Mouse (Mus musculus) kidney, adult 2 months (tissue): ENCODE results near the gene Prex1. TPM values are rescaled to one million over a fixed set of nuclear protein-coding genes. Genes with fewer than 3 reads are reported as not detected.

Experiments
- DNase-seq: peaks from one replicate; pipeline ENCODE4 v3.0.0; 2021
- H3K27ac ChIP-seq: fragments of 200-500 bp; 2 replicates; pipeline ENCODE4 v1.5.1; 2012; ENCODE audit warnings: low read depth, low read length, control low read depth, inconsistent platforms; ENCODE audit not compliant: insufficient read depth
- H3K27me3 ChIP-seq: fragments of 200-500 bp; replicated peaks from 2 replicates; pipeline ENCODE4 v1.6.1; 2012; ENCODE audit warnings: mild to moderate bottlenecking, moderate library complexity, low read length, inconsistent platforms; ENCODE audit not compliant: control insufficient read depth, insufficient read depth
- H3K36me3 ChIP-seq: fragments of 200-500 bp; 2 replicates; pipeline ENCODE4 v1.6.1; 2012; ENCODE audit warnings: mild to moderate bottlenecking, moderate library complexity, low read length, inconsistent platforms; ENCODE audit not compliant: control insufficient read depth, insufficient read depth
- H3K4me1 ChIP-seq: fragments of 200-500 bp; 2 replicates; pipeline ENCODE4 v1.6.1; 2011; ENCODE audit warnings: low read length; ENCODE audit not compliant: control insufficient read depth, insufficient read depth
- H3K4me3 ChIP-seq: fragments of 200-500 bp; 2 replicates; pipeline ENCODE4 v1.5.1; 2011; ENCODE audit warnings: mild to moderate bottlenecking, low read depth, low read length, control low read depth; ENCODE audit not compliant: insufficient read depth
- CTCF ChIP-seq: fragments of 200-500 bp; conservative IDR thresholded peaks from 2 replicates; pipeline ENCODE4 v1.5.1; 2011; ENCODE audit warnings: low read depth, mild to moderate bottlenecking, control low read depth, low read length, moderate library complexity, mixed read lengths; ENCODE audit not compliant: insufficient read depth, insufficient read length
- POLR2A ChIP-seq: fragments of 200-500 bp; IDR thresholded peaks from one replicate; pipeline ENCODE4 v1.6.1; 2011; ENCODE audit warnings: low read depth, low read length, control low read depth
- WGBS: fragments of 180-500 bp; shearing (Covaris S2); methylation state at CpG from one replicate; pipeline ENCODE4 v1.1.7; 2018; 5-methylcytosine and 5-hydroxymethylcytosine counted together
- polyA plus RNA-seq: library from polyadenylated mRNA; depleted of rRNA; stranded (reverse); fragments of >200 nt; gene quantifications from 2 replicates; pipeline ENCODE4 v1.2.3, GENCODE M21; 2012

Prex1 gene
- polyA plus RNA-seq, 1 experiment = 14.5 TPM

DNA sequence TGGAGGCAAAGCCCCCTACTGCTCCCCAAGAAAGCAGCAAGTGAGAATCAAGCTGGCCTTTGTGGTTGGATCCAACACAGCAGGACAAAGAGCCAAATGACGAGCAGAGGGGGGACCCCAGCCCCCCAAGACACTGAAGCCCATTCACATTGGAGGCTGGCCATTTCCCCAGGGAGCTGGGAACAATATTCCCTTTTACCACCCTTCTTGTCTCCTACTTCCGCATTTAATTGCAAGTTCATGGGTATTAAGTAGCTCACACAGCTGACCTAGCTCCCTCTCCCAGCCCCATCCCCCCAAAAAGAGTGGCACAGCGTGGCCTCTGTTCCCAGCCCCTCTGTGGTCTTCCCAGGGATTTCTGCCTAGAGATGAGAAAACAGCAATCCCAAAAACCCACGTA lies 30.8 kb downstream of the Prex1 start:
- no peaks in the 10 kb centered on the region for H3K4me1 ChIP-seq
- WGBS = 71% methylated on average over 4 of the region's 4 CpGs
- no peaks in the 10 kb centered on the region for H3K27me3 ChIP-seq
- H3K36me3 ChIP-seq = no peaks in the 10 kb centered on the region
- H3K27ac ChIP-seq = no peak overlapping the region
- TF ChIP-seq POLR2A (no peak), CTCF (no peak)
- H3K4me3 ChIP-seq = no peak overlapping the region
- no peak for DNase-seq

DNA sequence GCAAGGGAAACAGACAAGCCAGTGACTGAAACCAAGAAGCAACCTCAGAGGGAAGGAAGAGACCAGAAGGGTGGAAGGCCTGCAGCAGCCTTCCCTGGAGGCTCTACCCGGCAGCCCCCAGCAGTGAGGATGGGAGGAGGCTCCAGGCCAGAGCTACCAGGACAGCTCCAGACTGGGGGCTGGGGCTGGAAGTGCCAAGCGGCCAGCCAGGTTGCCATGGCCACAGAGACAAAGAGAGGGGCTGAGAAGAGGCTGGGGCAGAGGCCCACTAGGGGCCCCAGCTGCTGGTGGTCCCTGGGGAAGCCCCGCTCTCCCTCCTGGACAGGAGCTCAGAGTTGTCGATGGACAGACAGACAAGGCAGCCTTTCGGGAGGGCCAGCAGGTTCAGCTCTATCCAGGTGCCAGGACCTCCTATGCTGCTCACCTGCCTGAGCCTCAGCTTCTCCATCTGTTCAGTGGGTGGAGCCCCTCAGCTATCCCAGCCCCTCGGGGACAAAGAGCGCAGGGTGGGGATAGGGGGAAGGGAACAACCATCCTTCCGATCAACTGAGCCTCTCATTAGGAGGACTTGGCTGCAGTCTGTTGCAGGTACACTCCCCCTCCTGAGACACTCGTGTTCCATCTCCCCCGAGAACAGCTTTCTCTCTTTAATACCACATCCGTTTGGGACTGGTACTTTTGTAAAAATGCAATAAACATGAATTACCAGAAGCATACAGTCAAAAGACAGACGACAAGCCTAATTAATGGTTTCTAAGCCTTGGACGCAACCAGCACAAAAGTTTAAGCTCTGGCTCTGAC lies 34.5 kb downstream of the Prex1 start:
- Histone ChIP-seq H3K36me3 (no peaks in the 10 kb centered on the region), H3K27ac (no peak overlapping the region), H3K4me1 (no peaks in the 10 kb centered on the region), H3K4me3 (no peak overlapping the region), H3K27me3 (no peaks in the 10 kb centered on the region)
- TF ChIP-seq POLR2A = no peak
- no peak for TF ChIP-seq CTCF
- 62% methylated on average over 13 of the region's 13 CpGs for WGBS
- DNase-seq = no peak

DNA sequence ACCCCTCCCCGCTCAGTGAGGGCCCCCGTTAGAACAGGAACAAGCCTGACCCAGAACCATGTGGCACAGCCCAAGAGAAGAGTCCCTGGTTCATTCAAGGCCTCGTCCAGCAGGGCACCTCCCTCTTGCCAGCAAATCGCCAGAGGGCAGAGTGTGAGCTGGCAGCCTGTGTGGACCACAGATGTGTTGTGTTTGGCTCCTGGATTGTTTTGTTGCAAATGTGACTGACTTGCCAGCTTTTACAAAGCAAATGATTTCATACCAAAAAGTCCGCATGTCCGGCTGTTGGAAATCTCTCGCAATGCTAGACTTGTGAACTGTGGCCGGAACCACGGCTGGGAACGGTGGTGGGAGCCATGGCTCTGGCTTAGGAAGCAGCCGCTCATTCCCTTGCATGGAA lies 36.7 kb downstream of the Prex1 start:
- Histone ChIP-seq H3K4me1 (no peaks in the 10 kb centered on the region), H3K27ac (no peak overlapping the region), H3K27me3 (no peaks in the 10 kb centered on the region), H3K36me3 (no peaks in the 10 kb centered on the region), H3K4me3 (no peak overlapping the region)
- 71% methylated on average over 11 of the region's 11 CpGs for WGBS
- TF ChIP-seq POLR2A = no peak
- TF ChIP-seq CTCF = no peak
- DNase-seq = peak; percentile 38

DNA sequence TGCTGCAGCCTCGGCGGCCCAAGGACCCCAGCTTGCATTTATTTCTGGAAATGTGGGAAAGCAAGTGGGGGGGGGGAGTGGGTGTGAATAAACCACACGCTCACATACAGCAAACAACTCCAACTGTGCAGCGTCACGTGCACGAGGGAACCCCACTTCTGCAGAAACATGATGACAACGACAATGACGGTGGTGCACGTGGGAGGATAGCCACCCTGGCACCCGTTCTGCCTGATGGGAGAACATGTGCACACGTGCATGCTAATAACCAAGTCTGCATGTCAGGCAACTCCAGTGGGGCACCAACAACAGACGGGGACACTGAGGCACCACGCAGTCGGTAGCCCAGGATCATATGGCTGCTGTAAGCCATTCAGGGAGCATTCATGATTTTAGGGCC lies 37.1 kb downstream of the Prex1 start:
- Histone ChIP-seq H3K27me3 (no peaks in the 10 kb centered on the region), H3K4me3 (no peak overlapping the region), H3K36me3 (no peaks in the 10 kb centered on the region), H3K27ac (no peak overlapping the region), H3K4me1 (no peaks in the 10 kb centered on the region)
- no peak for DNase-seq
- 72% methylated on average over 14 of the region's 14 CpGs for WGBS
- no peak for TF ChIP-seq CTCF
- TF ChIP-seq POLR2A = no peak

DNA sequence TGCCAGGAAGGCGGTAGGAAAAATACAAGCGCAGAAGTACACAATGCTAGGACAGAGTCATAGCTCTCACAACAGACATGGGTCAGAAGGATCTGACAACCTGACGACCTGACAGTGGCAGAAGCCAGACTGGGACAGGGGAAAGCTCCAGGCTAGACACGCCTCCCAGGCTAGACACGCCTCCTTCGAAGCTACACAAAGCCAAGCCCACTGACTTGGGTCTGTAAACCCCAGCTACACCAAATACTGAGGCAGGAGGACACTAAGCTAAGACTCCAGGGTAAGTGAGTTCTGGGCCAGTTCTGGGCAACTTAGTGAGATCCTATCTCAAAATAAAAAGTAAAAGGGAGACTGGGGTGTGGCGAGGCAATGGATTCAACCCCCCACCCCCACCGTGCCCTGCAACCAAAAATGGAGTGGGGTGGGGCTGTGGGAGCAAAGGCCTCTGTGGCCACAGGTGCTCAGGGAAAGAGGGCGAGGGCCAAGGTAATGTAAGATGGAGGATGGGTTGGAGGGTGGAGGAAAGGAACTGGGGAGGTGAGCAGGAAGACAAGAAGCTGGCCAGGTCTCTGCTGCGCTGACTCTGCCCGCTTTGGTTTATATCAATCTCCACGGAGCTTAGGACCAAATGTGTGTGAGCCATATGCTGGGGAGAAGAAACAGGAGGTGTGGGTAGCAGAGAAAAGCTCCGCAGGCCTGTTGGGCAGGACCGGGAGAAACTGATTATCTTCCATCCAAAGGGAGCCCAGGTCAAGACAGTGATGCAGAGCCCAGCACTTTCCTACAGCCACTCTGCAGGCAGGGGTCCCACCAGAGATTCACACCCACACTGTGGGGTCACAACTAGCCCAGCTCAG lies 37.8 kb downstream of the Prex1 start:
- DNase-seq = no peak
- TF ChIP-seq CTCF = no peak
- TF ChIP-seq POLR2A = no peak
- 69% methylated on average over 14 of the region's 14 CpGs for WGBS

DNA sequence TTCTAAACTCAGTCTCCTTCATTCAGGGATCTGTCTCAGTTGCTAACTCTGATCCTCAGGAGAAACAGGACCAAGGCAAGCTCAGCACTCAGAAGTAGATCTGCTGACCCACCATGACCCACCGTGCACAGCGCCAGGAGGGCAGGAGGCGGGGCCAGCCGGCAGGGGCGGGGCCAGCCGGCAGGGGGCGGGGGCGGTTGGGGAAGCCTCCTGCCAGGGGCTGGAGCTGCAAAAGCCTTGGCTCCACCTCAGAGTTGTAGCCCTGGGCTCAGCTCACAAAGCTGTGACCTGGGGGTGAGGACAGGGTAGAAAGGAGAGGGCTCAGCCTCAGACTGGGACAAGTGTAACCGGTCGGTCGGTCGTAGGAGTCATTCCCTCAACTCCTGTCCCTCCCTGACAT lies 38.9 kb downstream of the Prex1 start:
- DNase-seq = no peak
- Histone ChIP-seq H3K36me3 (no peaks in the 10 kb centered on the region), H3K27ac (no peak overlapping the region), H3K4me3 (no peak overlapping the region), H3K4me1 (no peaks in the 10 kb centered on the region), H3K27me3 (no peaks in the 10 kb centered on the region)
- WGBS = 9% methylated on average over 12 of the region's 12 CpGs
- no peak for TF ChIP-seq POLR2A
- no peak for TF ChIP-seq CTCF

More for the DNA sequence above, 37.8 kb downstream of the Prex1 start:
- no peak overlapping the region for H3K4me3 ChIP-seq
- no peaks in the 10 kb centered on the region for H3K36me3 ChIP-seq
- no peaks in the 10 kb centered on the region for H3K4me1 ChIP-seq
- no peaks in the 10 kb centered on the region for H3K27me3 ChIP-seq
- H3K27ac ChIP-seq = no peak overlapping the region

DNA sequence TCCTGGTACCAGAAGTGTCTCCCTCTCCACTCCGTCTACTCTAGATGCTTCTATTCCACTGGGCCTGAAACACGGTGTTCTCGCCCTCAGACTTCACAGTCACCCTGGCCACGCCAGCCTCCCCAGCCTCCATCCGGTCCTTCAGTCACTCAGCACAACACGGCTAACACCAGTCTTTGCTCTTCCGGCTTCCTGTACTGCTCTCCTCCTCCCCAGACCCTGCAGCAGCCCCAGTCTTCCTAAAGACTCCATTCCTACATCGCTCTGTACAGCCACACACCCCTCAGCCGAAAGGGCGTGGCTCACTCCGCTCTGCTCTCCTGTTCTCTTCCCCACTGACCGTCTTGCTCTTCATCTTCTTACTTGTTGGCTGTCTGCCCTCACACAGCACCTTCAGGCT lies 39.7 kb downstream of the Prex1 start:
- no peaks in the 10 kb centered on the region for H3K27me3 ChIP-seq
- no peaks in the 10 kb centered on the region for H3K36me3 ChIP-seq
- TF ChIP-seq CTCF (no peak), POLR2A (no peak)
- 74% methylated on average over 12 of the region's 12 CpGs for WGBS
- DNase-seq = no peak
- no peak overlapping the region for H3K4me3 ChIP-seq
- H3K27ac ChIP-seq = no peak overlapping the region
- H3K4me1 ChIP-seq = no peaks in the 10 kb centered on the region
